Mouse (Mus musculus) layer of hippocampus, adult 2 months (tissue): ENCODE data around the gene Rnf222. TPM values are rescaled to one million over a fixed set of nuclear protein-coding genes. Genes with fewer than 3 reads are reported as not detected.

ENCODE experiments used
- DNase-seq, 2 experiments: peaks; one replicate each; pipeline ENCODE4 v3.0.0; 2022; ENCODE audit warnings: low spot score in 2 of 2
- H3K27ac ChIP-seq: fragments of 200-600 bp; 2 replicates; pipeline ENCODE4 v1.8.1; 2022
- H3K4me3 ChIP-seq: fragments of 200-600 bp; 2 replicates; pipeline ENCODE4 v1.8.1; 2022; ENCODE audit warnings: mild to moderate bottlenecking
- CTCF ChIP-seq: fragments of 200-600 bp; conservative IDR thresholded peaks from 2 replicates; pipeline ENCODE4 v1.8.1; 2022; ENCODE audit warnings: antibody characterized with exemption, mild to moderate bottlenecking, moderate library complexity
- total RNA-seq, 2 experiments: library from RNA; stranded (reverse); gene quantifications; 2 replicates each; pipeline ENCODE4 v1.2.3; 2021

Gene Rnf222
- total RNA-seq, 2 experiments from 2014 or later, result not detected

DNA sequence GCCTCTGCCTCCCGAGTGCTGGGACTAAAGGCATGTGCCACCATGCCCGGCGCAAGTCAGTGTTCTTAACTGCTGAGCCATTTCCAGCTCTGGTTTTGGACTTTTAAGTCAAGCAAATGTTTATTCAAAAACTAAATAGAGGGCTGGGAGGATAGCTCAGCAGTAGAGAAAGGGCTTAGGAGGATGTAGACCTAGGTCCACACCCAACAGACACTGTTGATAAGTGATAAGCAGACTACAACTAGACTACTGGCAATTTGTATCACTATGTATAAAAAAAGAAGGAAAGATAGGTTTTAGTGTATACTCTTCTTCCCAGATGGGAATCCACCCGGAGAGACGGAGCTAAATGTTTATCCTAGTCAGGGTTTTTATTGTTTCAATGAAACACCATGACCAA is 7.9 kb downstream of the Rnf222 start:
- TF ChIP-seq CTCF, result no peak

DNA sequence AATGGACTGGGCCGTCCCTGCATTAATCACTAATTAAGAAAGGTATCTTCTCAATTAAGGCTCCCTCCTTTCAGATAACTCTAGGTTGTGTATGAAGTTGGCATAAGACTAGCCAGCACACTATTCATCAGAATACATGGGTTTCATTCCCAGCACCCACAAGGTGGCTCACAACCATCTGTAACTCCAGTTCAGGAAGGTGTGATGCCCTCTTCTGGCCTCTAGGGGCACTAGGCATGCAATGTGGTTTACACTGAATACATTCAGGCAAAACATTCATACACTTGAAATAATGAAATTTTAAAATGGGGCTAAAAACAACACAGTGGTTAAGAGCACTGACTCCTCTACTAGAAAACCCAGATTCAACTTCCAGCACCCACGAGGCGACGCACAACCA is 8.8 kb downstream of the Rnf222 start:
- Histone ChIP-seq H3K4me3 (no peak overlapping the region), H3K27ac (no peak overlapping the region)
- DNase-seq, result no peak
- TF ChIP-seq CTCF, result peak; percentile 85

More for the DNA sequence above, 7.9 kb downstream of the Rnf222 start:
- DNase-seq, result no peak
- Histone ChIP-seq H3K27ac (no peak overlapping the region), H3K4me3 (no peak overlapping the region)

DNA sequence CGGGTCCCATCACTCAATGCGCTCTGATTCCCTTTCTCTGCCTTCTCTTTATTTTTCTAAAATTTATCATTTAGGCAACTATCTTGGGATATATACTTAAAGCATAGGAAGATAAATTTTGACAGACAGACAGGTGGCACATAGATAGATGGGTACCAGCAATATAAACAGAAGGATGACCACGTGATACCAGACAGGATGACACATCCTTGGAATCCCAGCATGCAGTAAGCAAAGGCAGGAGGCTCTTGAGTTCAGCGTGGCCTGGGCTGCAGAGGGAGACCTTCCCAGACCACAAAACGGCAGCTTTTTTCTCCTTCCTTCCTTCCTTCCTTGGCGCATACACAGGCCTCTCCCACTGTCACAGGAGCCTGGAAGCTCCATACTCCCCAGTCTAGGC is 9.5 kb downstream of the Rnf222 start:
- Histone ChIP-seq H3K4me3 (no peak overlapping the region), H3K27ac (no peak overlapping the region)
- no peak for DNase-seq
- TF ChIP-seq CTCF, result no peak

DNA sequence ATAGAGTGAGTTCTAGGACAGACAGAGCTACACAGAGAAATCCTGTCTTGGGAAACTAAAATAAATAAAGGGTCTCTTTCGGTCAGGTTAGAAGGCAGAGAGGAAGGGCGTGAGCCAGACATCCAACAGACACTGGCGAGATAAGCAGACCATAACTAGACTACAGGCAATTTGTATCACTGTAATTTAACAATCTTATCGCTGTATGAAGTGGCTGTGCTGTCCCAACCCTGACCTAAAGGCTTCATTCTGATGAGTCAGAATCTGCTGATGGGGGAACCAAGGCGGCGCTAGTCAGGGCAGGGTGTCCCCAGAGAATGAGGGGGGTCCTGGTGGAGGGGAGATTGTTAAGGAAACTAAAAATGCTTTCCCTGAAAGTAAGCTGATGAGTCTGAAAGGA is 10.4 kb downstream of the Rnf222 start:
- TF ChIP-seq CTCF, result no peak
- no peak overlapping the region for H3K4me3 ChIP-seq
- no peak for DNase-seq
- H3K27ac ChIP-seq, result no peak overlapping the region

DNA sequence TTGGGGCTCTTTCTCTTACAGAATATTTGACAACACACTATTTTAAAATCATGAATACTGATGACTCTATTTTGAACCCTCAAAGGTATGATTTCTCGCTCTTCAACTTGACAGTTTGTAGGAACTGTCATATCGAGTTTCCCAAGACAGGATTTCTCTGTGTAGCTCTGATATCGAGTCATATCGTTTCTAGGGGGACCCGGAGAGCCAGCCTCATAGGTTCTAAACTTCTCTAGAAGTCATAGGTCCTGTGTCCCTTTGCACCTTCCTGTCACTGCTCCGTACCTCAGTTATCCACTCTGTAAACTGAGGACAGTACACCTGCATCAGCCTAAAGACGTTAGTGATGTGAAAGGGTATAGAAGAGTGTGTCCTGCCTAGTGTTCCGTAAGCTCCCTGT is 11.5 kb downstream of the Rnf222 start:
- Histone ChIP-seq H3K27ac (no peak overlapping the region), H3K4me3 (no peak overlapping the region)
- TF ChIP-seq CTCF, result no peak
- no peak for DNase-seq

DNA sequence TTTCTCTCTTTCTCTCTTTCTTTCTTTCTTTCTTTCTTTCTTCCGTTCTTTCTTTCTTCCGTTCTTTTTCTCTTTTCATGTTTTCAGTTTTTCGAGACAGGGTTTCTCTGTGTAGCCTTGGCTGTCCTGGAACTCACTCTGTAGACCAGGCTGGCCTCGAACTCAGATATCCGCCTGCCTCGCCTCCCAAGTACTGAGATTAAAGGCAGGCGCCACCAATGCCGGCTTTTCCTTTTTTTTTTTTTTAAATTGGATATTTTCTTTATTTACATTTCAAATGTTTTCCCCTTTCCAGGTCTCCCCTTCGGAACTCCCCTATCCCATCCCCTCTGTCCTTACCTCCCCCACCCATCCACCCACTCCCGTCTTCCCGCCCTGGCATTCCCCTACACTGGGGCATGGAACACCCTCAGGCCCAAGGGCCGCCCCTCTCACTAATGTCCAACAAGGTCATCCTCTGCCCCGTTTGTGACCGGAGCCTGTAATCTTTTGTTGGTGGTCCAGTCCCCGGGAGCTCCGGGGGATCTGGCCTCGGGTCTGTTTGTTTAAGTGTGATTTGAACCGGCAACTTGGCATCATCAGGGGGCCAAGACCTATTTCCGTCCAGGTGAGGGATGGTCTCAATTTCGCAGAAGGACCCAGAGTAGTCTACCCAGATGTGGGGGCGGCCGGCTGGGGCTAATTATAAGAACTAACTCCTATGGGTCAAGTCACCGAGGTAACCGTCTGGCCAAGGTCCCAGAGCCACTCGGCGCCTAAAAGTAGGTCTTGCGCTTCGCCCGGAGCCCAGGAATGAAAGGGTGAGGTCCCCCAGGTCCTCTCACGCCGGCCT is 12.4 kb downstream of the Rnf222 start:
- TF ChIP-seq CTCF, result no peak
- Histone ChIP-seq H3K4me3 (peak overlapping the region; percentile 79), H3K27ac (peak overlapping the region; percentile 97)
- peak in 1 of 2 experiments; percentile 6 for DNase-seq

DNA sequence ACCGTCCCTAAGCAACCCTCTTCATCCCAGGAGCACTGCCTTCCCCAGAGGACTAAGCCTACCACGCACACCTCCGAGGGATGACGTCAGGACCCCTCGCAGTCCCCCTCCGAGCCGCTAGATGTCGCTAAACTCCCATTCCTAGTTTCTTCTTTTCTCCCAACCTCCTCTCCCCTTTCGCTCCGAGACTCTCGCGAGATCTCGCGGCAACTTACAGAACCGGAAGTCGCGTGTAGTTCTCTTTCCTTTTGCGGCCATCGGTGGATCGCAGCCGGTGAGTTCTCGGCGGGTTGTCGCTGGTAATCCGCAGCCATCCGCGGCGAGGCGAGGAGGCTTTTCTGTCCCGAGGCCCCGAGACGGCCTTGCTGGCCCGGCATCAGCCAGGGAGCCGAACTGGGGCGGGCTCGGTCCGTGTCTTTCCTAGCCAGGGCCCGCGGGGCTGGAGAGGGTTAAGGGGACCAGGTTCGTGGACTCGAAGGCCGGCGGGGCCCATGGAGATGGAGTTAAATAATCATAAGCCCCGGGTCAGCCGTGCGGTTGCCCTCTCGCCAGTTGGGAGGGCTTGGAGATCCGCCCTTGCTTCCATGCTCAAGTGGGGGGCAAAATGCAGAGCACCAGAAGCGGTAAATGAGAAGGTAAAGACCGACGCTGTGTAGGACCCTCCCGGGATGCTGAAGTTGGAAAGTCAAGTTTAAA is 13.1 kb downstream of the Rnf222 start, which contains the start of gene Rpl26:
TSS of gene Rpl26 (plus strand) at position 233 of the 696 bp plus-strand sequence.
- TF ChIP-seq CTCF, result peak; percentile 100; the same call in 1 of the 2 replicates

DNA sequence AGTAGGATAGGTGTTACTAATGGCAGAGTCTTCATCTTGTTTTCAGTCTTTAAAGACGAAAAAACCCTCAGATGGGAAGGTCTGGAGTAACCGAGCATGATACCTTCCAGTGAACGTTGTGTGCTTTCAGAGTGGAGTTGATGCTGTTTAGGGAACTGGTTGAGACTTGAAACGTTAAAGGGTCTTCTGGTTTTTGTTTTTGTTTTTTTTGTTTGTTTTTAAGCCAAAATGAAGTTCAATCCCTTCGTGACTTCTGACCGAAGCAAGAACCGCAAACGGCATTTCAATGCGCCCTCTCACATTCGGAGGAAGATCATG is 13.7 kb downstream of the Rnf222 start:
- no peak for TF ChIP-seq CTCF
- DNase-seq, result no peak
- H3K4me3 ChIP-seq, result peak overlapping the region; percentile 79
- H3K27ac ChIP-seq, result peak overlapping the region; percentile 97

More for the DNA sequence above, 13.1 kb downstream of the Rnf222 start, which contains the start of gene Rpl26:
- DNase-seq, result peak; percentile 97 to 99
- Histone ChIP-seq H3K4me3 (peak within 1 kb of the TSS; percentile 79), H3K27ac (peak within 1 kb of the TSS; percentile 97)

DNA sequence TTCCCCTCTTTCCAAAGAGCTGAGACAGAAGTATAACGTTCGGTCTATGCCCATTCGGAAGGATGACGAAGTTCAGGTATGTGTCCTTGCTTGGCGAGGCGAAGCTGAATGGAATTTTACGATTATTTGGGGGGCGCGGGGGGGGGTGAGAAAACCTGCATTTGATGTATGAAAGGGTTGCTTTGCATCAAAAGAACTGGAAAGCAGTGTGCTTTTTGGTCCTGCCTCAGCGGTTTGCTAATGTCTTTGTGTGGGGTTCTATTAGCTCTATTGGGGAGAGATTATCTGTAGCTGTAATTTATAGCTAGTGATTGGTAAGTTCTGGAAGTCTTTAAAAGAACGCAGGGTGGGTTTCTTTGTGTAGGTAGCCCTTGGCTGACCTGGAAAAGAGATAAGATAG is 14.0 kb downstream of the Rnf222 start:
- no peak for TF ChIP-seq CTCF
- no peak for DNase-seq
- Histone ChIP-seq H3K27ac (peak overlapping the region; percentile 97; the same call in 1 of the 2 replicates), H3K4me3 (peak overlapping the region; percentile 79)

DNA sequence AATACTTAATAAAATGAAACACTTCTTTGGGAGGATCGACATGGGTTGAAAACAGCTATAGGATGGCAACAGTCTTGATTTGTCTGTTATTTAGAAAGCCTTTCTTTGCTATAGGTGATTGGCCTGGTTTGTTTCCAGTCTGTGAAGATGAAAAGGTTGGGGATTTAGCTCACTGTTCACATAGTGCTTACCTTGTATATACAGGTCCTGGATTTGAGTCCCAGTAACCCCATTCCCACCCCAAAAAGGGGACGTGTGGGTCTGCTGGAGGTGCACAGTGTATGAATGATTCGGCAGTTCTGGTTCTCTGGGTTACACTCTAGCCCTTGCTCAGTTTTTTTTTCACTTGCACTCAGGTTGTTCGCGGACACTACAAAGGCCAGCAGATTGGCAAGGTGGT is 14.5 kb downstream of the Rnf222 start:
- no peak overlapping the region for H3K27ac ChIP-seq
- peak overlapping the region; percentile 79 for H3K4me3 ChIP-seq
- no peak for DNase-seq
- TF ChIP-seq CTCF, result no peak

DNA sequence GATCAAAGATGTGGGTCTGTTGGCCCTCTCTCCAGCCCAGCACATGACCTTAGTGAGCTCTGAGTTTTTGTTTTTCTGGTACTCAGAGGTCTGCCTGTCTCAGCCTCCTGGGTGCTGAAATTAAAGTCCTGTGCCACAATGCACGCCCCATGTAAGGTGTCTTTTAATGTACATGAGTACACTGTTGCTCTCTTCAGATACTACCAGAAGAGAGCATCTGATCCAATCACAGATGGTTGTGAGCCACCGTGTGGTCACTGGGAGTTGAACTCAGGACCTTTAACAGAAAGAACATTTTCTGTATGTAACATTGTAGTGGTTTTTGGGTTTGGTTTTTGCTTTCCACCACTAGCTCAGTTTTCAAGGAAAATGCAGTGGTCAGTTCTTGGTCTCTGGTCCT is 15.4 kb downstream of the Rnf222 start:
- no peak overlapping the region for H3K4me3 ChIP-seq
- no peak overlapping the region for H3K27ac ChIP-seq
- no peak for DNase-seq
- TF ChIP-seq CTCF, result no peak

DNA sequence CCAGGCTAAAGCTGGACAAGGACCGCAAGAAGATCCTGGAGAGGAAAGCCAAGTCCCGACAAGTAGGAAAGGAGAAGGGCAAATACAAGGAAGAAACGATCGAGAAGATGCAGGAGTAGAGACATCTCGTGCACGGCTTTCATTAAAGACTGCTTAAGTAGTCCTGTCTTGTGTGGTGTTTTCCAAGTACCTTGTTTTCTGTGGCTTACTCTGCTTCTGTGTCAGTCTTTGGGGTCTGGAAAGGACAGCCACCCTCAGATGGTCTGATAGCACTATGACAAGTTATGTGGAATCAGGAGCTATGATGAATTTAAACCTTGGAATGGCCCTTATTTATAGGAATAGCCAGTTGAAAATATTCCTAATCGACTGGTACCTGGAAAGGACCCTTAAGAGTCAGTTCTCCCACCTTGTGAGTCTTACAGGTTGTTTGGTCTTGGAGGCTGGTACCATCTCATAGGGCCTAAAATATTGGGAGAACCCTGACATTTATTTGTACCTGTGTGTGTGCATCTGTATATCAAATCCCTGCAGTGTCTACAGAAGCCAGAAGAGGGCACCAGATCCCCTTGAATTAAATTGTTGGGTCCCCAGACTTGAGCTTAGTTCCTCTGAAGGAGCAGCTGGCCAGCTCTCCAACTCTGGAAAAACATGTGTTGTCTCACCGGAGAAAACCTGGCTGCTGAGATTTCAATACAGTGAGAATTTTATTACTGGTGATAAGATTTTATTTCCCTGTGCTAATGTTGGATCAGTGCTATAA is 16.2 kb downstream of the Rnf222 start:
- no peak overlapping the region for H3K4me3 ChIP-seq
- peak; percentile 93 for TF ChIP-seq CTCF
- peak; percentile 68 to 78 for DNase-seq
- H3K27ac ChIP-seq, result no peak overlapping the region

DNA sequence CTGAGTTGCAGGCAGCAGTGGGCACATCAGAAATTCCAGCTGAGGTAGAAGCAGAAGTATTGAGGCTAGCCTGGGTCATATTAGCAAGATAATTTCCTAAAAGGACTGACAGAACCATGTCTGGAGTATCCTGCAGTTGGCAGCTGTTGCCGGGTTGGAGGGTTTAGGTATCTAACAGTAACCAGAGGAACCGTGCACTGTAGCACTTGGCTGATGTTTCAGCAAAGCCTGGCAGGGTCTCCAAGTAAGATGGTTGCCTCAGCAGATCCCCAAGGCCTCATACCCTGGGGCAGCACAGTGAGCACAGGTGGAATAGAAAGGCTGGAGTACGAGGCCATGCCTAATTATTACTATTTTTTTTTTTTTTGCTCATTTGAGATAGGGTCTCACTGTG is 16.8 kb downstream of the Rnf222 start:
- DNase-seq, result no peak
- TF ChIP-seq CTCF, result no peak
- H3K27ac ChIP-seq, result no peak overlapping the region
- H3K4me3 ChIP-seq, result no peak overlapping the region
